Mouse (Mus musculus) myocyte (in vitro differentiated cells): ENCODE measurements around the gene Cuedc1.

Experiments
- MAX ChIP-seq: IDR thresholded peaks from one replicate; pipeline ENCODE4 v1.6.1; 2011; ENCODE audit warnings: low read depth, mild to moderate bottlenecking, control low read depth
- MYOG ChIP-seq, 3 experiments: IDR thresholded peaks; one replicate each; pipeline ENCODE4 v1.6.1; 2011; ENCODE audit warnings: control low read depth in 2 of 3, low read depth in 2 of 3, mild to moderate bottlenecking in 2 of 3; ENCODE audit not compliant: insufficient read length in 2 of 3, control insufficient read depth in 1 of 3, insufficient read depth in 1 of 3
- POLR2A ChIP-seq: IDR thresholded peaks from one replicate; pipeline ENCODE4 v1.6.1; 2011; ENCODE audit warnings: low read depth, mild to moderate bottlenecking, control low read depth, moderate library complexity; ENCODE audit not compliant: insufficient read length
- POLR2AphosphoS2 ChIP-seq: IDR thresholded peaks from one replicate; pipeline ENCODE4 v1.6.1; 2011; ENCODE audit warnings: low read depth, control low read depth; ENCODE audit not compliant: insufficient read length

DNA sequence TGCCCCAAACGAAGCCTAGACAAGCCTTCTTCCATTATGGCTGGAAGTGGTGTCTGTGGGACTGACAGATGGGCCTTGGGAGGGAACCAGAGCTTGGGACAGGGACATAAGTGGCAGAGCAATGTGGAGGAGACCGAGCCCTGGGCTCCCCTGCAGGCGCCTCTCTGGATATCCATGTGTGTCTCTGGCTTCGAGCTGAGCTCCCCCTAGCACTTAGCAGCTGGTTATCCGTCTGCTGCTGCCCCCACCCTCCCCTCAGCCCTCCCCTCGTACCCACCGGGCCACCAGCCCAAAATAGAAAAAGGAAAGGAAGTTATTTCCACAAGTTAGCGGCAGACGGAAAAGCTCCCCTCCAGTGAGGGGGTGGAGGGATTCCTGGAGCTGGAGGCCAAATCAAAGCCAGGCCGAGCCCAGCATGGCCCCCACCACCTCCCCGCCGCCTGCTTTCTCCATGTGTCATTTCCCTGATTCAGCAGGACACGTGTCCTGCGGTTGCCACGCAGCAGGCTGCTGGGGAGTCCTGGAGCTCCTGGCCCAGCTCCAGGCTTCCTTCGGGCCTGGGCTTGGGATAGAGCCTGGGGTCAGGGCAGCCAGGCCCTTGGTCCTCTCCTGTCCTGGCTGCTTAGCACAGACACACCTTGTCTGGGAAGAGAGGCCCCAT is 83.2 kb downstream of the Cuedc1 start:
- TF ChIP-seq MYOG (IDR thresholded peaks at IDR 0.05; ENCODE audit: control insufficient read depth in 1 of 3, insufficient read depth in 1 of 3, insufficient read length in 2 of 3, low read depth in 2 of 3) (peak in 2 of 3 experiments; percentile 89 to 90), MAX (no peak), POLR2AphosphoS2 (no peak), POLR2A (no peak)
